Mouse (Mus musculus): ENCODE measurements around the gene Prim2.

DNA sequence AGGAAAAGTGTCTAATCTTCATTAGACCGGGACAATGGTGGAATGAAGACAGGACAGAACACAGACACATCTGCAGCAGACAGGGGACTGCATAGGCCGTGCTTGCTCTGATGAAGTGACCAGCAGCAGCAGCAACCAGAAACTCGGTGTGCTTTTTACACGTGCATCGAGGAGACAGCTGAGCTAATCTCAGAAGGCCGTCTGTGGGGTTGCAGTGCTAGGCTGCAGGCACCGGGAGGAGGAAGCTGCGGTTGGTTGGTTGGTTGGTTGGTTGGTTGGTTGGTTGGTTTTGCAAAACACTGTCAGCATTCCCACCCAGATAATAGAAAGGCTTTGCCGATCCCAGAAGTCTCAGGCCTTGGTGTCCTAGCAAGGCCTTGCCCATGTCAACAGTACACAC, 216.3 kb downstream of the Prim2 start:
- TF ChIP-seq CTCF (IDR thresholded peaks at IDR 0.05; ENCODE audit: extremely low read depth, insufficient read length, insufficient replicate concordance, low read depth, low read length), result no peak
- no peak for TF ChIP-seq POLR2A (IDR thresholded peaks at IDR 0.05; ENCODE audit: low read depth, low read length)

Measured in small intestine, adult 2 months (tissue).